Mouse (Mus musculus) kidney, embryonic 16.5 days (tissue): ENCODE measurements around the gene Snd1. TPM values are rescaled to one million over a fixed set of nuclear protein-coding genes. Genes with fewer than 3 reads are reported as not detected.

Experiments
- ATAC-seq: fragments of 200-750 bp; cut with Nextera tagmentation; 2 replicates; pipeline ENCODE4 v1.8.0; 2017; ENCODE audit warnings: moderate TSS enrichment; ENCODE audit not compliant: low FRiP score, low TSS enrichment
- H3K27ac ChIP-seq: fragments of 300-500 bp; sonication (generic); 2 replicates; pipeline ENCODE4 v1.5.1; 2014; ENCODE audit warnings: low read length
- H3K27me3 ChIP-seq: fragments of 300-500 bp; sonication (generic); 2 replicates; pipeline ENCODE4 v1.6.1; 2014; ENCODE audit warnings: low read length, control low read depth, mixed read lengths; ENCODE audit not compliant: insufficient read depth
- H3K36me3 ChIP-seq: fragments of 300-500 bp; sonication (generic); 2 replicates; pipeline ENCODE4 v1.6.1; 2014; ENCODE audit warnings: low read length, control low read depth, mixed read lengths; ENCODE audit not compliant: insufficient read depth
- H3K4me1 ChIP-seq: fragments of 300-500 bp; sonication (generic); 2 replicates; pipeline ENCODE4 v1.6.1; 2014; ENCODE audit warnings: low read length, control low read depth, mixed read lengths; ENCODE audit not compliant: insufficient read depth
- H3K4me2 ChIP-seq: fragments of 300-500 bp; sonication (generic); replicated peaks from 2 replicates; pipeline ENCODE4 v1.6.1; 2014; ENCODE audit warnings: low read depth, low read length
- H3K4me3 ChIP-seq: fragments of 300-500 bp; sonication (generic); 2 replicates; pipeline ENCODE4 v1.5.1; 2014; ENCODE audit warnings: mild to moderate bottlenecking, low read length
- H3K9ac ChIP-seq: fragments of 300-500 bp; sonication (generic); replicated peaks from 2 replicates; pipeline ENCODE4 v1.6.1; 2014; ENCODE audit warnings: low read length
- H3K9me3 ChIP-seq: fragments of 300-500 bp; sonication (generic); 2 replicates; pipeline ENCODE4 v1.6.1; 2016; ENCODE audit warnings: low read length, control low read depth
- WGBS: fragments of 180-500 bp; shearing (Covaris S2); extraction: QIAGEN DNeasy Blood & Tissue Kit; methylation state at CpG from one replicate; pipeline ENCODE4 v1.1.7; 2014; 5-methylcytosine and 5-hydroxymethylcytosine counted together
- polyA plus RNA-seq: library from polyadenylated mRNA; unstranded; fragments of >200 nt; fragmentation: Nextera tagmentation; extraction: Ambion mirVana; gene quantifications from 2 replicates; pipeline ENCODE4 v1.2.1, GENCODE M21; 2015

Snd1 gene
- polyA plus RNA-seq, 1 experiment from 2014 or later: 136 TPM

DNA sequence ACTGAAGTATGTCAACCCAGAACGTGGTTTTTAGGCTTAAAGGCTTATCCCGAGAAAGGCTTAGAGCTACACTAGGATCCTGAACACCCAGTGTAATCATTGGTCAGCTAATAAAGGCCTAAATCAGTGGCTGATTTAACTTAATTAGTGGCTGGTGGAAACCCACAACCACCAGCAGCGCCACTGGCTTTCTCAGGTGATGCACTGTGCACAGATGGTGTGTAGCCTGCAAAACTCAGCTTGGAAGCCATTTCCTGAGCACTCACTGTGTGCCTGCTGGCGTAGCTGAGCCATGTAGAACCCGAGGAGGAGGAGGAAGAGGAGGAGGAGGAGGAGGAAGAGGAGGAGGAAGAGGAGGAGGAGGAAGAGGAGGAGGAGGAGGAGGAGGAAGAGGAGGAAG is 503.1 kb downstream of the Snd1 start:
- Histone ChIP-seq H3K27me3 (peaks cover 30% of the 10 kb centered on the region), H3K9ac (no peak overlapping the region), H3K27ac (no peak overlapping the region), H3K4me1 (peaks cover 17% of the 10 kb centered on the region), H3K9me3 (no peaks in the 10 kb centered on the region), H3K36me3 (no peaks in the 10 kb centered on the region), H3K4me3 (no peak overlapping the region), H3K4me2 (no peak overlapping the region)
- WGBS: 53% methylated on average over 4 of the region's 5 CpGs
- ATAC-seq: no peak

DNA sequence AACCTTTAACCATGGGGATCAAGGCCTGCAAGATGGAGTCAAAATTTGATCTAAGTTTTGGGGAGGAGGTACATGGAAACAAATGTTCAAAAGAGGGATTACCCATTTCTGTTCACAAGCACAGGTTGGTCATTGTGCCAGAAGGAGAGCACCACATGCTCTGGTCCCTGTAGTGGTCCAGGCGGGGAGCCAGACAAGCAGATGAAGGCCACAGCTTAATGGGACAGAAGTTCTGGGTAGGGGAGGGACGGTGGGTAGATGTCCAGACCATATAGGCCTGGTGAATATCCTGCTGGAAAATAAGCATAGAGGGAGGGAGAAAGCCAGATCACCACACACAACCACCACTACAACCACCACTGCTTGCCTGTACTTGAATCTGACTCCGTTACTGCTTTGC is 503.9 kb downstream of the Snd1 start:
- ATAC-seq: no peak
- no peak overlapping the region for H3K4me3 ChIP-seq
- WGBS: 92% methylated on average over 3 of the region's 3 CpGs
- H3K4me2 ChIP-seq: no peak overlapping the region
- no peaks in the 10 kb centered on the region for H3K9me3 ChIP-seq
- H3K27ac ChIP-seq: no peak overlapping the region
- H3K36me3 ChIP-seq: no peaks in the 10 kb centered on the region
- H3K9ac ChIP-seq: no peak overlapping the region
- peaks cover 17% of the 10 kb centered on the region for H3K4me1 ChIP-seq
- peaks cover 30% of the 10 kb centered on the region for H3K27me3 ChIP-seq

DNA sequence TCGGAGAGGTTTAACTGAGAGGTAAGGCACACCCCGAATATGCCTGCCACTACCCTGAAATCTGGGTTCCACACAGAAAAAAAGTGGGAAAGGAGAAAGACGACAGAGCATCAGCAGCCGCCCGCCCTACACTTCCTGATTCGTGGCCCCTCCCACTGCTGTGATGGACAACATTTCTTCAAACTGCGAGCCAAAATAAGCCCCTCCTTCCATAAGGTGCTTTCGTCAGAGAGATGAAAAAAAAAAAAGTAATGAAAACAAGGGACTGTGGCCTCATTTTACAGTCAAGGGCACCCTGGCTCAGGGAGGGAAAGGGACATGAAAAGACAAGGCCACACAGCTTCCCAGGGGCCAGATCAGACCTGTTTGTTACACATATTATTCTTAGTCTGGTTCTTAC is 504.6 kb downstream of the Snd1 start:
- no peak for ATAC-seq
- Histone ChIP-seq H3K4me3 (no peak overlapping the region), H3K4me1 (peaks cover 17% of the 10 kb centered on the region), H3K4me2 (no peak overlapping the region), H3K9ac (no peak overlapping the region), H3K9me3 (no peaks in the 10 kb centered on the region), H3K27ac (no peak overlapping the region), H3K36me3 (no peaks in the 10 kb centered on the region), H3K27me3 (peaks cover 30% of the 10 kb centered on the region)
- 73% methylated on average over 8 of the region's 8 CpGs for WGBS

DNA sequence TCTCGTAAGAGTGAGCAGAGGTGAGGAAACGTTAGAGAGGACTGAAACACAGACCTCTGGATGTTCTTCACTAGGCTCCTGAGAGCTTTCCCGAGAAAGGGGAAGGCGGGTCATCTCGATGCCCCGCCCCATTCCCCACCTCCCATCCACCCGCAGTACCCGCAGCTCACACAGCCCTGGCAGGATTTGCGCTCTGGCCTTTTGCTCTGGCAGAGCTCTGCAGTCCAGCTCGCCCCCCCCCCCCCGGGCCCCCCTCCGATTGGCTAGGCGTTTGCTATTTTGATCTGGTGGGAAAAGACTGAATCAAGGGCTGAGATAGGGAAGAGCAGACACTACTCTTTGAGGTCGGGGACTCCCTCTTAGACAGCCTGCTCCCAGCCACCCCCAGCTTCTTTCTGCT is 505.3 kb downstream of the Snd1 start:
- 0 out of 2 replicates have a peak, but pooled peaks have one; percentile 12 for ATAC-seq
- Histone ChIP-seq H3K36me3 (no peaks in the 10 kb centered on the region), H3K4me1 (peaks cover 17% of the 10 kb centered on the region), H3K9me3 (no peaks in the 10 kb centered on the region), H3K27me3 (peaks cover 30% of the 10 kb centered on the region), H3K4me3 (peak overlapping the region; percentile 56), H3K27ac (no peak overlapping the region), H3K9ac (peak overlapping the region; percentile 53), H3K4me2 (peak overlapping the region; percentile 92)
- whole genome bisulfite sequencing: 2% methylated on average over 14 of the region's 14 CpGs

DNA sequence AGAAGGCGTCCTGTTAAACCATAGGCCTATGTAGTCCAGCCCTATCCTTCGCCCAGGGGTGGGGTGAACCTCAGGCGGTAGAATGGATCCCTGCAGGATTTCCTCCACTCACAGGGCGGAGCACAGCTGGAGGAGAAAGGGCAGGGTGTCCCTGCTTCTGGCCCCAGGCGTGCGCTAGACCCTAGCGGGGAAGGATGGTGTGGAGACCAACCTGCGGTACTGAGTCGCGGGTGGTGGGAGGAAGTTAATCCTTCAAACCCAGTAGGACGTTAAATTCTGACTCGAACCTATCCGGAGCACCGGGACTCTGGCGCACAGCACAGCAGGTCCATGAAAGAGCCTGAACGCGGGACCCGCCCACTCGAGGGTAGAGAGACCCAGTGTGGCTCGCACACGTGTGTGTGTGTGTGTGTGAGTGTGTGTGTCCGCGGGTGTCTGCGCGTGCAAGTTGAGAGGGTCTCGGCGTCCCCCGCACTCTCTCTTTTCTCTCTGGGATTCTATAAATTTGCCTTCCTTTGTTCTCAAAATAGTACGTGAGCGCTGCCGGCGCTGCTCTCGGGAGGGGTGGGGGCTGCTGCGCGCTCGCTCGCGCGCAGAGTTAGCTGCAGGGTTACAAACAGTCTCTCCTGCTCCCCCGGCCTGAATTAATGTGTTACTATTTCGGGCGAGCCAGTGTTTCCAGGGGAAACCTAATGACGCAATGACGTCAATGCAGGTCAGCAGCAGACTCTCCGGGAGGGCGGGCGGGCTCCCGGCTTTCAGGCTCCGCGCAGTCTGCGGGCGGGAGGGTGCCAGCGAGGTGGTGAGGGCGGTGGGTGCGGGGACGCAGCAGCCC is 506.0 kb downstream of the Snd1 start:
- Histone ChIP-seq H3K27me3 (peaks cover 30% of the 10 kb centered on the region), H3K9me3 (no peaks in the 10 kb centered on the region), H3K4me3 (peak overlapping the region; percentile 56), H3K4me2 (peak overlapping the region; percentile 92), H3K9ac (peak overlapping the region; percentile 53), H3K4me1 (peaks cover 17% of the 10 kb centered on the region), H3K36me3 (no peaks in the 10 kb centered on the region), H3K27ac (peak overlapping the region; percentile 22; the same call in 1 of the 2 replicates)
- ATAC-seq: peak; percentile 90
- WGBS: under 1% methylated on average over 56 of the region's 56 CpGs

DNA sequence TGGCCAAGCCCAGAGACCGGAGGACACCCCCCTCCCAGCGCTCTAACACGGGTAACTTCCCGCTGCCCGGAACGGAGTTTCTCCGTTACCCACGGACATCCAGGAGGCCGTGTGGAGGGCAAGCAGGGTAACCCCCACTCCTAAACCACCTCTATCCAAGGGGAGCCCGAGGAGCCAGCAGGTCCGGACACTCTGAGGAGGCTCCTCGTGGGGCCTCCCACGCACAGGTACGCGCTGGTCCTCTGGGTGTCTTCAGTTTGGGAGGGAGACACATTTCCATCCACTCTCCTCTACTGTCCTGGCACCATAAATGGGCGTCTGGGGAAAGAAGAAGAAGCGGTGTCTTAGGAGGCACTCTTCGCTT is 506.6 kb downstream of the Snd1 start:
- no peak; the same call in 1 of the 2 replicates for ATAC-seq
- Histone ChIP-seq H3K36me3 (no peaks in the 10 kb centered on the region), H3K27me3 (peaks cover 30% of the 10 kb centered on the region), H3K4me1 (peaks cover 17% of the 10 kb centered on the region), H3K9ac (peak overlapping the region; percentile 53; the same call in 1 of the 2 replicates), H3K4me3 (peak overlapping the region; percentile 56), H3K9me3 (no peaks in the 10 kb centered on the region), H3K27ac (no peak overlapping the region), H3K4me2 (peak overlapping the region; percentile 92)
- 6% methylated on average over 18 of the region's 18 CpGs for WGBS

DNA sequence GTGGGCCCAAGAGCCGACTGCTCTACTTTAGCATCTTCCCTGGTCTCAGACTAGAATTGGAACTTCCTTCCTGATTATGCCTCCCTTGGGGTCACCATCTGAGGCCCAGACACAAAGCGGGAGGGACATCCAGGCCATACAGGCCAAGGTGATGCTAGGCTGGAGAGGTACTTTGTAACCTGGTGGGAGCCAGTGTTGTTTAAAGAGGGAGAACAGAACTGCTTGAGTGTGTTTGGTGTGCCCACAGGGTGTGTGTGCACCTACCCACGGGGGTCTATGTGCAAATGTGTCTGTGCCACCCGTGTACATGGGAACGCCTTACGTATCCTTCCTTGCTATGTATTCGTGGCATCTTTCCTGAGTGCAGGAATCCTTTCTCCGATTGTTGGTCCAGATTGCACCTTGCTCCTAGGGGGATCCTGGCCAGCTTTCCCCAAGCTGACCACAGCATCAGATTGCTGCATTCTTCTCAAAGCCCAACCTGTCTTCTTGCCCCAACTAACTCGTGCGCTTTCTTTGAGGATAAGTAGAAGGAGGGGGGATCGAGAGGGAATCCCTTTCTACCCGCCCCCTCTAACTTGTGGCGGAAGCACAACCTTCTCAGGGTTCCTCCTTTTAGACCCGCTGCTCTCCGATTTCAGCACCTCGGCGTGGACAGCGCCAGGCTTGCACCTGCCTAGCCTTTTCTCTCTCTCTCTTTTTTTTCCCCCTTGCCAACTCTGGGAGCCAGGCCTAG is 507.2 kb downstream of the Snd1 start:
- peak overlapping the region; percentile 56 for H3K4me3 ChIP-seq
- H3K36me3 ChIP-seq: no peaks in the 10 kb centered on the region
- ATAC-seq: no peak
- peak overlapping the region; percentile 92 for H3K4me2 ChIP-seq
- no peaks in the 10 kb centered on the region for H3K9me3 ChIP-seq
- no peak overlapping the region for H3K9ac ChIP-seq
- peaks cover 30% of the 10 kb centered on the region for H3K27me3 ChIP-seq
- no peak overlapping the region for H3K27ac ChIP-seq
- 11% methylated on average over 18 of the region's 18 CpGs for WGBS
- peaks cover 17% of the 10 kb centered on the region for H3K4me1 ChIP-seq

DNA sequence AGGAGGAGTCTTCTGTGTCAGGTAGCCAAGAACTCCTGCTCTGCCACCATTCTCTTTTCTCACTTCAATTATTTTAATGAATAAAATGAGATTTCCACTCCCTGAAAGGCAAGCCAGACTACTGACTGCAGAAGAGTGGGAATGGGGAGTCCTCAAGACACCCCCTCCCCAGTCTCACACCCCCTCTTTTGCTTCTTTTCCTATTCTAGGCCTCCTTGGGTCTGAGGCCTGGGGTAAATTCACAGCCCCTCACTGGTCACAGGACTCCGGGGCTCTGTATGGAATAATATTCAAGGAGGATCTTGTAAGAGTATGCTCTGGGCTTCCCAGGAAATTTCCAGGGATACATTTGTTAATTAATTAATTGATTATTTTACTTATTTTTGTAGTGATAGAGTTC is 507.9 kb downstream of the Snd1 start:
- Histone ChIP-seq H3K4me2 (no peak overlapping the region), H3K27ac (no peak overlapping the region), H3K36me3 (no peaks in the 10 kb centered on the region), H3K9ac (no peak overlapping the region), H3K4me3 (no peak overlapping the region), H3K4me1 (peaks cover 17% of the 10 kb centered on the region), H3K27me3 (peaks cover 30% of the 10 kb centered on the region), H3K9me3 (no peaks in the 10 kb centered on the region)
- ATAC-seq: no peak
- WGBS: 72% methylated on average over 1 of the region's 1 CpGs
